Mouse (Mus musculus): ENCODE results near the gene Areg. TPM values are rescaled to one million over a fixed set of nuclear protein-coding genes. Genes with fewer than 3 reads are reported as not detected.

Areg gene
- polyA plus RNA-seq (2014; fragmentation: Illumina TruSeq; extraction: RNeasy Lipid Tissue Mini Kit (QIAGEN cat#74804); ENCODE audit: low read depth, low replicate concordance) = 22.8 TPM

DNA sequence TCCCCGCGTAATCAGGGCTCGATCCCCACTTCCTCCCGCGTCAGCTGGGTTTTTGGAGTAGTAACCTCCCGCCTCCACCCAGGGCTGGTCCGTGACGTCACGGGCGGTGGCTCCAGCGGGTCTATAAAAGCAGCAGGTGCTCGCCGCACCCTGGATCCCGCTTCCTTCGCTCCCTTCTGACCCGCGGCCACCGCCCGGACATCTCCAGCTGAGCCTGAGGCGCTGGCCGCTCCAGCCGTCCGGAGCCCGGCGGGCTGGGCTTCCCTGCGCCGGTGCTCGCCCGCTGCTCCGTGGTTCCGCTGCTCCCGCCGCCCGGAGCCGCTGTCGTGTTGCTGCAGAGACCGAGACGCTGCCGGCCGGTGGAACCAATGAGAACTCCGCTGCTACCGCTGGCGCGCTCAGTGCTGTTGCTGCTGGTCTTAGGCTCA, at the start of gene Areg:
Areg (plus strand) TSS at position 154 of the 428 bp plus-strand sequence.

Other genes with a start within 250 kb of the Areg start
- gene Cxcl1, start 248.4 kb upstream of the Areg start, polyA plus RNA-seq (2014; fragmentation: Illumina TruSeq; extraction: RNeasy Lipid Tissue Mini Kit (QIAGEN cat#74804); ENCODE audit: low read depth, low replicate concordance) = 1.3 TPM
- 1.0 TPM for gene Cxcl2, start 235.7 kb upstream of the Areg start, polyA plus RNA-seq (2014; fragmentation: Illumina TruSeq; extraction: RNeasy Lipid Tissue Mini Kit (QIAGEN cat#74804); ENCODE audit: low read depth, low replicate concordance)
- gene Mthfd2l, start 208.5 kb upstream of the Areg start, polyA plus RNA-seq (2014; fragmentation: Illumina TruSeq; extraction: RNeasy Lipid Tissue Mini Kit (QIAGEN cat#74804); ENCODE audit: low read depth, low replicate concordance) = 70.8 TPM
- 0.25 TPM for gene Epgn, start 112.1 kb upstream of the Areg start, polyA plus RNA-seq (2014; fragmentation: Illumina TruSeq; extraction: RNeasy Lipid Tissue Mini Kit (QIAGEN cat#74804); ENCODE audit: low read depth, low replicate concordance)
- 12.9 TPM for gene Ereg, start 65.0 kb upstream of the Areg start, polyA plus RNA-seq (2014; fragmentation: Illumina TruSeq; extraction: RNeasy Lipid Tissue Mini Kit (QIAGEN cat#74804); ENCODE audit: low read depth, low replicate concordance)

Measured in sigmoid colon, adult 10 weeks (tissue).